Mouse (Mus musculus) lung, postnatal 14 days (tissue): ENCODE results near the gene Elp6.

Experiments used
- DNase-seq: peaks from one replicate; pipeline ENCODE4 v3.0.0; 2021

The Elp6 gene

DNA sequence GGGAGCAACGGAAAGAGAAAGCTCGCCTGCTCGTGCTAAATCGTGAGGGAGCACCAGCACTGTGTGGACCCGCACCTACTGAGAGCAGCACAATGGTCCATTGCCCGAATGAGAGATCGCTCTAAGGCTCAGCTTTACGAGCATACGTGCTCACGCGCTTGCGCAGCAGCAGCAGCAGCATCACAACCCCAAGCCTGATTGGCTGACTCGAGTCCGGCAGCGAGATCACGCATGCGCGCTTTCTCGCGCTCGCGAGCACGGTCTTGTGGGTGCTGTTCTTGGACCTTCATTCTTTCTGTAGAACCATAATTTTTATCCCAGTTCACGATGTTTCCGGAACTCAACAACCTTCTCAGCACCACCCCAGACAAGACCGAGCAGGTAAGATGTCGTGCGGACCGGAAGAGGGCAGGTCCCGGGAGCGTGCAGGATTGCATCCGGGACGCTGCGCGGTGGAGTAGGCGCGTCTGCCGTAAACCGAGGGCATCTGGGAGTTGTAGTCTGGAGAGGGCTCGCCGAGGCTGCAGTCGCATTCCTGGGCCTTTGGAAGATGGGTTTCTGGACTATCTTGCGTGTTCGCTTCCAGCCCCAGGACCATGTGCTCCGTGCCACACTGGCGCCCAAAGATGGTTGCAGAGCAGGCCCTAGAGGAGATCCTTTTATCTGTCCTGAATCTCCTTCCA, at the start of gene Elp6:
Gene Elp6 (plus strand): TSS at position 205 of the 683 bp plus-strand sequence.
- DNase-seq = peak; percentile 87

DNA sequence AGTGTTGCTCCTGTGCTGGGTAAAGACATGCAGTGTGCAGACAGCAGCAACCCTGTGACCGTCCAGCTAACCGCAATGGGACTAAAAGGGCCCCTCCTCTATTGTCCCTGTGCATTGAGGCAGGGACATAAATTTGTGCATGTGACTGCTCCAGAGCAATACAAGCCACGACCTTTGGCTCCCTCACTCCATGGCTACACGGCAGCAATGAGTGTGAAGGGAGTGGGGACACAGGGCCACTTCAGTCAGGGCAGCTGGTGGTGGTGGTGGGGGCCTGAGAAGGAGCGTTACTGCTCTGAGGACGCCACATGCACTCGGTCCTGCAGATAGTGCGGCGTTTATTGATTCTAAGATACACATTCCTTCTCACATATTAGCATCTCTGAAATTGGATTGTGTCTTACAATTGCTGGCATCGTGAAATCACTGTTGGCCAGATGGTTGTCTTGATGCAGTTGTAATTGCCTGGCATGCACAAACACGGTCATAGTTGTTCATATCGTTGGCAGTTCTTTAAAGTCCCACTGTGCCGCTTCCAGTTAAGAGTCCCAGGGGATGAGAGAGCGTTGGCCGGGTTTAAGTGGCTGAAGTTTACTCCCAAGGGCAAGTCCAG, 49.5 kb upstream of the Elp6 start:
- DNase-seq = no peak

DNA sequence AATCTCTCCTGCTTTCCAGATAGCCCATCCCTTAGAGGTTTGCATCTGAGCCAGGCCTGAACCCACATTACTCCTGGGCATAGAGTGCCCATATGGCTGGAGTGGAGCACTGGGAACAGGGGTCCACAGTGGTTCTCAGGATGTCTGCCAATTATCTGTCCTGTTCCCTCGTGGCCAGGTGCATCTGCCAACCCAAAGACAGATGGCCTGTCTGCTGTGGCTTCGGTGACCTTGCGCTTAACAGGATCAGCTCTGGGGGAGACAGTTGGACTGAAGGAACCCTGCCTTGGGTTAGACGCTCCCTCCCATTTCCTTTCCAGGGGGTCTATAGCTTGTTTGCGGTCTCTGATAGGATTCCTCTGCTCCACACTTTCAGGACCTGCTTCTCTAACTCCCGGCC, 46.3 kb upstream of the Elp6 start:
- no peak for DNase-seq

DNA sequence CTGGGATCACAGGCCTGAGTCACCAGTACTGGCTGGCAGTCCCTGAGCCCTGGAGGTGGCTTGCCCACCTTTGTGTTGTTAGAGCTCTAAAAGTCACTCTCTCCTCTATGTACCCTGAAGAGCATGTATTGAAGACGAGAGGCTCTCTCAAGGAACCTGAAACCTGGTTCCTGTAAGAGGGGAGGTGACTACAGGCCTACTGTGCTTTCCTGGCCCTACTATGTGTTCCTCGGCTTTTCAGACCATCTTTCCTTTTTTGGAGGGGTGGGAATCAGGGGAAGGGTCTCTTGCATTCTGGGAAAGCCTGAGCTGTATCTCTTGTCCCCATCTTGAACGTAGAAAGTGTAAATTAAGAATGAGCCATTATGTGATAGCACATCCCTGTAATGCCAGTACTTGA, 45.9 kb upstream of the Elp6 start:
- DNase-seq = no peak

DNA sequence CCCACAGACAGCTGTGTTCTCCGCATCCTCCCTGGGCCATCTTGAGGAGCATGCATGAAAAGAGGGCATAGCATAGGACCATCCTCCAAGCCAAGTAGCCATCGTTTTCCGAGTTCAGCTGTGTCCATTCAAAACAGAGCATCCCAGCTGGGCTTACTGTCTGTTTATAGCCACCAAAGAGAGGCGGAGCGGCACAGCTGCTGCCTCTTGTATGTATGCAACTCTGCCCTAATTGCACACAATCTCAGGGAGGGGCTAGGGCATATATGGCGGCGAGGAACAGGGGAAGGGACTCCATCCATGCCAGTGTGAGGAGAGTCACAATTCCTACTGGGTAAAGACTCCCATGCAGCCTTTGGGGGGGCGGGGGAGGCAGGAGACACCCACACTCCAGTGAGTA, 41.8 kb upstream of the Elp6 start:
- no peak for DNase-seq

DNA sequence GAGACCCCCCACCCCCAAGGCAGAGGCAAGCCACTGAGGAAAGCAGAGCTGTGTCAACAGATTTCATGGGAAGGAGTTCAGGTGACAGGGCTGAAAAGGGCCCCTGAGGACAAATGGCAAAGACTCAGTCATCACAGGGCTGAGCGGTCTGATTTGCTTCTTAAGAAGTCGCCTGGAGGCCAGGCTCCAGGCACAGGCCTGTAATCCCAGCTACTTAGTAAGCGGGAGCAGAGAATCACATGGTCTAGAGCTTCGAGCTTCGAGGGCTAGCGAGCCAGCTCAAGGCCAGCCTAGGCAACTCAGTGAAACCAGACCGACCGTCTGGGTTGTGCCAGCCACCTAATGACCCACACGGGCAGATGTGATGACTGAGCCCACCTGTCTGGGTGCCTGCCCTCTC, 40.0 kb upstream of the Elp6 start:
- no peak for DNase-seq

DNA sequence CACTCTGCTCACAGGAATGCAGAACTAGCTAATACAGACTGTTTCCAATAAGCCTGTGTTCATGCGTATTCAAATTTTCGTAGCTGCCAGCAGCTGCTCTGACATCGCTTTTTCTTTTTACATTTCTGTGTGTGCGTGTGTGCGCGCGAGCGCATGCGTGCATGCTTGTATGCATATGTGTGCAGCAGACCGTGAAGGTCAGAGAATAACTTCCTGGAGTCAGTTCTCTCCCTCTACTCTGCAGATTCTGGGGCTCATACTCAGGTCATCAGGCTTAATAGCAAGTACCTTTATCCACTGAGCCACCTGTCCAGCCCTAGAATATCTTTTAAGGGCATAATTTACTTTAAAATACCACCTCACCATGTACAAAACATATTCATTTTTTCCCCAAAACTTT, 36.6 kb upstream of the Elp6 start:
- no peak for DNase-seq

DNA sequence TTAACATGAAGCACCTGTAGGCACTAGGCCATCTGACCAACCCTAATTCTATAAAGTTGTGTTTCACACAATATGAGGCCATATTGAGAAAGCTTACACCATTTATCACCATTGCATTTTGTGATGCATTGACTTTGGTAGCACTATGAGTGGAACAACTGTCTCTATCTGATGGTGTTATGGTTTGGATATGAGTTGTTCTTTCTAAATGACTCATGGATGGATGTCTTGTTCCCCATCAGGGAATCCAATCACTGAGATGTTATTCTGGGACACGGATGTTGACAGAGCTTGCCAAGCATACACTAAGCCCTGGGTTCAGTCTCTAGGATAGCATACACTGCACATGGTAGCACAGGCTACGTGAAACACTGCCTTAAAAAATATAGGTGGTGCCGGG, 32.6 kb upstream of the Elp6 start:
- DNase-seq = no peak

DNA sequence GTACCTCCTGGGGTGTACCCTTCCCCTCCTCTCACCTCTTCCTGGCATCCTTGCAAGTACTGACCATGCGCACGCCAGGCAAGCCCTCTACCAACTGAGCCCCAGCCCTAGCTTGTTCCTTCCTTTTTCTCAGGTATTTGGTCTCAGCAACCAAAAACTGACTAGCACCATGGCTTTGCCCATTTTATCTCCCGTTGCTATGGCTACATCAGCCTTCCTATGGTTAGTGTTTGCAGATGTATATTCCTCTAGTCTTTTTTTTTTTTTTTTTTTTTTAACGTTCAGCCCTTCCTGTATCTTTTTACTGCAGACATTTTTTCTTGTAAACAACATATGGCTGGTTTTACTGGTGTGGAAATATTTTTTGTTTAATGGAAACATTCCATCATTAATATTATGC, 31.5 kb upstream of the Elp6 start:
- no peak for DNase-seq

DNA sequence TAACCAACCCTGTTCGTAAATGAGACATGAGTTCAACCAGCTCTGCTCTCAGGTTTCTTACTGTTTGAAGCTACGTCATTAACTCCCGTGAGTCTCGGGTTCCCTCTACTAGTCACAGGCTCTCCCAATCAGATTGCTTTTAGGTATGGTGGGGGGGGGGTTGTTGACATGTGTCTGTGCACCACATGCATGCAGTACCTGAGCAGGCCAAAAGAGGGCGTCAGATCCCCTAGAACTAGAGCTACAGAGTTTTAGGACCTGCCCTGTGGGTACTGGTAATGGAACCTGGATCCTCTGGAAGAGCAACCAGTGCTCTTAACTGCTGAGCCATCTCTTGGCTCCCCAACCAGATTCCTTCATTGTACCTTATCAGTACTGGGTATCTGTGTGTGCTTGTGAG, 29.1 kb upstream of the Elp6 start:
- no peak for DNase-seq

DNA sequence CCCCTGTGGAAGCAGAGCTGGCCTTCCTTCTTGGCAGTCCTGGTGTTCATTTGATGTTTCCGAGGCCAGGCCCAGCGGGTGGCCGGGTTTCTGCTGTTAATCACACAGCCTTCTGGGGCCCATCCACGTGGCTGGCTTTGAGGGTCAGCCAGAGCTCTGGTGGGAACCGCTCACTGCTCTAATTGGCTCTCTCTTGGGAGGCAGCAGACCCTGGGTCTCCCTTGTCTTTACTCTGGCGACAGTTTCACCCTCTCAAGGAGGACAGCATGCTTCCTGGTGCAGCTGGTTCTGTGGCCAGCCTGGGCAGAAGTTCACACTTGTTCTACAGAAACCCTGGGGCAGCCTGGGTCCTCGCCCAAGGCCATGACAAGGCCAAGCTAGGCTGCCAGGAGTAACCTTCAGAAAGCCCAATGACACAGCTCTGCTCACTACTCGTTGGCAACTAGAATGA, 27.5 kb upstream of the Elp6 start:
- no peak for DNase-seq

DNA sequence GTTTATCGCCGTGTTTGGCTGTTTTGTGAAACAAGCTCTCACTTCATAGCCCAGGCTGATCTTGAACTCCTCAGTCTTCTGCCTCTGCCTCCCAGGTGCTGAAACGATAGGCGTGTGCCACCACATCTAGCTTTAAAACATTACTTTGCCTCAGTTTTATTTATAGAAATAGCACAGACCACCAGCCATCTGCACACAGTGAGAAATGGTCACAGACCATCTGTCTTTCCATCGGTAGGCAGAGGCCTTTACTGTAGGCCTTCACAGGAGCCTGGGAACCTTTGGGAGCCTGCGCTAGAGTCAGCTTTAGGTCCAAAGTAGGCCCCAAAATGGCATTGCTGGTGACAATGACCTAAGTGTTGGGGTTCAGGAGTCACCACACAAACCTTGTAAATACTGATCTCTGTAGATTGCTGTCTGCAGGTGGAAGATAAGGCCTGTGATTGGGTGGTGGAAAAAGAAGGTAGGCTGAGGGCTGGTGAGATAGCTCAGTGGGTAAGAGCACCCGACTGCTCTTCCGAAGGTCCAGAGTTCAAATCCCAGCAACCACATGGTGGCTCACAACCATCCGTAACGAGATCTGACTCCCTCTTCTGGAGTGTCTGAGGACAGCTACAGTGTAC, 20.8 kb upstream of the Elp6 start:
- no peak for DNase-seq

DNA sequence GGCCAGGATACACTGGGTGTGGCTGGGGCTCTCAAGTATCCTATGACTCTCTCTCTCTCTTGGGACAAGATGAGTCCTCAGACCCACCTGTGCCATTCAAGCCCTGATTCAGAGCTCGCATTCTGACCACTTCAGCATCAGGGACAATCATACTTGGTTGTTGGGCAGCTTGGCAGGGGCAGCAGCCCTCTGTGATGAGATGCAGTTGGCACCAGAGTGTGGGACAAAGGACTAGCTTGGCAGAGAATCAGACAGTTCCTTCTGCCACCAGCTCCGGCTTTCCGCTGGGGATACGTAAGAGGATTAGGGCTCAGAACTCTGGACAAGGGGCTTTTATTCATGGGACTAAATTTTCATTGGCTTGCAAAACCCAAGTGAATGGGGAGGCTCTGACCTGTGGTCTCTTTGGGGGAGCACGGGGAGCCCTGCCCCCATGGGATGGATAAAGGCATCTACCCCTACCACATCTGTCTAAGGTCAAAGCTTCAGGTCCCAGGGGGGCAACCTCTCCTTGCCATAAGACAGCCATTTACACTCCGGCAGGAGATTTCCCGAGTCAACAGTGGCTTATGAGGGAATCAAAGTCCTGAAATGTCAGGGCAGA, 17.6 kb upstream of the Elp6 start:
- no peak for DNase-seq

DNA sequence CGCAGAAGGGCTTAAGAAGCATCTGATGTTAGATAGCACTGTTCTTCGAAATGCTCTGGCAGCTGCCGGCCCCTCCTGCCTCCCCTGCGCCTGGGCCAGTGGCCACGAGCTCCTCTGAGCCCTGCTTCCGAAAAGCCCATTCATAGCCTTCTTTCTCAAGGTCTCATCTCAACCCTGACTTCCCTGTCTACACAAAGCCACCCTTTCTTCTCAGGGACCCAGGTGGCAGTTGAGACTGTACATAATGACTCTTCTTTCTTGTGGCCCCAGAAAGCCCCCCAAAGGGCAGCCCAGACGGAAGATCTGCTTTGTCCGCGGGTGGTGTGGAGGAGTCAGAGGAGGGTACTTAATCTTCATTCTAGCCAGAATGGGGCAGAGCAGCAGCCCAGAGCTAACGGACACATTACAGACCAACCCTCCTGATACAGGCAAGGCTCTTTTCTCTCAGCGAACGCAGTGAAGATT, 11.7 kb upstream of the Elp6 start:
- DNase-seq = no peak

DNA sequence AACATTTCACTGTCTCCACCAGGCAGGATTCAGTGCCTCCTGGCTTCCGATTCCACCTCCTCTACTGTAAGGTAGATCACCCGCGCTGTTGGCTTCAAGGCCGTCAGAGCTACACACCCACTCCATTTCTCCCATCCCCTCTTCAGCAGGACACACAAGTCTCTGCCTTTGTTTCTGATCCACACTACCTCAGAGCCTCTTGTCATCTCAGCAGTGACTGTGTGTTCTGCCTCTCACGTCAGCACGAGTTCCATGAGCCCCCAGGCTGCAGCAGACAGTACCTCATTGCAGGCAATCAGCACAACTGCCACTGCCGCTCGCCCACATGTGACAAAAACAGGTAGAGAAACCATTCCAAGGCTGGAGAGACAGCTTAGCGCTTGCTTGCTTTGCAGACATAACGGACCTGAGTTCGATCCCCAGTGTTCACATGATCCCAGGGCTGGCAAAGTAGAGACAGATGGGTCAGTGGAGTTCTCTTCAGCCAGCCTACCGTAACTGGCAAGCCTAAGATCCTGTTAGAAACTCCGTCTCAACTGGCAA, 11.0 kb upstream of the Elp6 start:
- no peak for DNase-seq

DNA sequence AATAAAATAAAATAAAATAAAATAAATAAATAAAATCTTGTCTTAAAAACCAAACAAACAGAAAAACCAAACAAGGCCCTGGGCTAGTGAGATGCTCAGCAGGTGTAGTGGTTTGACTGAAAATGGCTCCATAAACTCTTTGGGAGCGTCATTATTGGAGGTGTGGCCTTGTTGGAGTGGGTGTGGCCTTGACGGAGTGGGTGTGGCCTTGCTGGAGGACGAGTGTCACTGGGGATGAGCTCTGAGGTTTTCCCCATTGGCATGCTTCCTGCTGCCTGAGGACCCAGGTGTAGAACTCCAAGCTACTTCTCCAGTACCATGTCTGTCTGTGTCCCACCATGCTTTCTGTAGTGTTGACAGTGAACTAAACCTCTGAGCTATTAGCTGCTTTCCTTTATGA, 10.2 kb upstream of the Elp6 start:
- DNase-seq = no peak

DNA sequence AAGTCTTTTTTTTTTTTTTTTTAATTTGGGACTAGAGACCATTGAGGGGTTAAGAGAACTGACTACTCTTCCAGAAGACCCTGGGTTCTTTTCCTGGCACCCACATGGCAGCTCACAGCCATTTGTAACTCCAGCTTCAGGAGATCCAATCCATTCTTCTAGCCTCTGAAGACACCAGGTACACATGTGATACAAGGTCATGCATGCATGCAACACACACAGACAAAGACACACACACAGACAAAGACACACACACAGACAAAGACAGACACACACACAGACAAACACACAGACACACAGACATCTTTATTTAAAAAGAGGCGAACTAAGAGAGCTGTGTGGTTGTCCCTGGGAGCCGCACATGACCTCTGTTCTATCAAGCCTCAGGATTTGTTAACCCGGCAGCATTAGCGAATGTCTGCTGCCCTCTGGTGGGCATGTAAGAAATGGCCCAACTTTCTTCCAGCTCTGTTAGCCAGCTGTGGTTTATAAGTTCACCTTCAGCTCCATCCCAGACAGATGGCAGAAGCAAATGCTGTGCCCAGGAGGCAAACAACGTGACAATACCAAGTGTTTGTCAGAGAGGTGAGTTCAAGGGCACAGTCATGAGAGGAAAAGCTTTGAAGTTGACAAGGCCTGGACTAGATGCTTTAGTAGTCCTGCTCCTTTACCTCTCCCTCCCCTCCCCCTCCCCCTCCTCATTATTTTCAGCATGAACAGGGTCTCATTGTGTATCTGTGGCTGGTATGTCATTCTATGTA, 7.9 kb upstream of the Elp6 start:
- DNase-seq = peak; percentile 83

DNA sequence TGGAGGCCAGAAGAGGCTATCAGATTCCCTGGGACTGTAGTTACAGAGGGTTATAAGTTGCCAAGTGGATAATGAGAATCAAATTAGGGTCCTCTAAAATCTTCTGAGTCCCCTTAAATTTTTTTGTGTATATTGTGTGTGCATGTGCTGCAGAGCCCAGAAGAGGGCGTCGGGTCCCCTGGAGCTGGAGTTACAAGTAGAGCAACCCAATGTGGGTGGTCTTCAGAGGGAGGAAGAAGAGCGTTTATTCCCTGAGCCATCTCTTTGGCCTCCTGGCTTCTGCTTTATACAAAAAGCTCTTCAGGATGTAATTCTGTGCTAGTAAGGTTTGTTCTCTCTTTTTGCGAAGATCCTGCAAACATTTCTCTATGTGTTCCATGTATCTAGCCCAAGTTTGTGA, 457 bp upstream of the Elp6 start:
- peak; percentile 7 for DNase-seq

DNA sequence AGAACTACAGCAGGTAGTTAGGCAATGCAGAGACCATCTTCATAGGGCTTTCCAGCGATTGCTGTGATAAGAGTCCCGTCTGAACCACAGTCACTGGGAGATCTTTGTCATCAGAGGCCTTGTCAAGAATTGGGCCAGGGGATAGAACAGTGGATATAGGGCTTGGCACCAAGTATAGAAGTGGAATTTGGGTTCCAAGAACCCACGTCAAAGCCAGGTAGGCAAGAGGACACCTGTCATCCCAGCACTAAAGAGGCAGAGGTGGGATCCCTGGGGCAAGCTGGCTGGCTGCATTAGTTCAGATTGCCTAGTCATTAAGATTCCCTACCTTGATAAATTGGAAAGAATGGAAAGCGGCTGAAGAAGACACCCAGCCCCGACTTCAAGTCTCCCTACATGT, 1.4 kb downstream of the Elp6 start:
- no peak for DNase-seq

DNA sequence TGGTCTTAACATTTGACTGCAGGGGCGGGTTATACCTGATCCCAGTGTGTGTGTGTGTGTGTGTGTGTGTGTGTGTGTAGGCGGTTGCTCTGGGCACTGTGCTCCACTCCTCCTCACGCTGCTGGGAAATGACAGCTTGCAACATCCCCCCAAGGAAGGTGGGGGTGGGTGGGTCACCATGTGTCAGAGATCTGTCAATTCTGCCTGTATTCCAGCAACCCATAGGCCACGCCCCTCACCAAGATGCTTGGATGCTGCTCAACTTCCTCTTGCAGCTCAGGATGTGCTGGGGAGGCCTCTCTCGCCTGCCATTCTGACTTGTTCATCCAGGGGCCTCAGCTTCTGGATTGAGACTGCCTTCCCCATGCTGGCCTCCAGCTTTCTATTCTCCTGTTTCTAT, 9.7 kb downstream of the Elp6 start:
- no peak for DNase-seq

DNA sequence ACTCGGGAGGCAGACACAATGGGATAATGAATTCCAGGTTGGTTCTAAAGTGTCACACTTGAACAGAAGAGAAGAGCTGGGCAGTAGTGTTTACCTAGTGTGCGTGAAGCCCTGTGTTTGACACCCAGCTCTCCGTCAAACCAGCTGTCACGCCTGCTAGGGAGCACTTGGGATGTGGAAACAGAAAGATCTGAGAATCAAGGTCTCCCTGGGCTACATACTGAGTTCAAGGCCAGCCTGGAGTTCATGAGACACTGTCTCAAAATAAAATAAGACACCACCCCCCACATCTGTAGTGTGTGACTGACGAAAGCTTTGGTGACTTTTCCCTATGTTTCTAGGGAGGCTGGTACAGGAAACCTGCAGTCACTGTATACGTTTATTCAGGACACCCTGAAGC, 10.4 kb downstream of the Elp6 start:
- DNase-seq = no peak

DNA sequence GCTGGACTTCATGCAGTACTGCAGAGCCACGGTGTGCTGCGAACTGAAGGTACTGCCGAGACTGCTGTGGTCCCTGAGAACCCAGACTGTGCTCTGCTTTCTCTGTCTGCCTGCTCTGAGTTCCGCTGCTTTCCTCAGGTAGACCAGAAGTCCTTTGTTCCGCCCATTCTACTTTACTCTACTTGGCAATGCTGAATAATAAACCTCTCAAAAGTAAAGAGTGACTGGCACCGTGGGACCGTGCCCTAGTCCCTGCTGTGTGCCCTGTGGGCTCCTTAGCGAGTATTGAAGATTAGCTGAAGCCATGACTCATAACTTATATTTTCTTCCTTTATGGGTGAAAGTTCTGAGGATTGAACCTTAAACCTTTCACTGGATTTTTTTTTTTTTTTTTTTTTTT, 10.9 kb downstream of the Elp6 start:
- DNase-seq = no peak

DNA sequence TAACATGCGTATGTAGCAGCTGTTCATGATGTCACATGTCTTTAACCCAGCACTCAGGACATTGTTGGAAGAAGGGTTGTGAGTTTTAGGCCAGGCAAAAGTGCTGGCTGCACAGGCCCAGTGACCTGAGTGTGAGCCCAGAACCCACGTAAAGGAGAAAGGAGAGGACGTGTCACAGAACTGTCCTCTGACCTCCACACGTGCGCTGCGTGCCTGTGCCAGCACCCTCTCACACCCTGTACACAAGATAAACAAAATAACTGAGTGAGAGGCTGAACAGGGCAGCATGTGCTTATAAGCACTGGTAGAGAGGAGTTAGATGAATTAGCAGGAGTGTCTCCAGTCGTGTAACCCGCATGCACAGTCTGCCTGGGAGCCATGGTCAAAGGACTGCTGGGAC, 11.5 kb downstream of the Elp6 start:
- no peak for DNase-seq
